Mouse (Mus musculus) bone marrow macrophage, adult 2 months (primary cell): ENCODE measurements around the gene Gstt1.

Experiments
- CTCF ChIP-seq: IDR thresholded peaks from 2 replicates; pipeline ENCODE4 v1.5.1; 2012; ENCODE audit warnings: low read depth, mild to moderate bottlenecking, low read length, moderate library complexity
- POLR2A ChIP-seq: IDR thresholded peaks from 2 replicates; pipeline ENCODE4 v1.6.1; 2012; ENCODE audit warnings: mild to moderate bottlenecking, low read depth, low read length, borderline replicate concordance

GRCm38 (mm10) chr10:75743369-75743768 is 55.0 kb downstream of the Gstt1 start:
- TF ChIP-seq POLR2A (no peak), CTCF (no peak)
